Mouse (Mus musculus): Measurements from ENCODE around the gene Galnt16. TPM values are rescaled to one million over a fixed set of nuclear protein-coding genes. Genes with fewer than 3 reads are reported as not detected.

The Galnt16 gene
- total RNA-seq, 2 experiments from 2014 or later: 61.8 to 73.1 TPM

DNA sequence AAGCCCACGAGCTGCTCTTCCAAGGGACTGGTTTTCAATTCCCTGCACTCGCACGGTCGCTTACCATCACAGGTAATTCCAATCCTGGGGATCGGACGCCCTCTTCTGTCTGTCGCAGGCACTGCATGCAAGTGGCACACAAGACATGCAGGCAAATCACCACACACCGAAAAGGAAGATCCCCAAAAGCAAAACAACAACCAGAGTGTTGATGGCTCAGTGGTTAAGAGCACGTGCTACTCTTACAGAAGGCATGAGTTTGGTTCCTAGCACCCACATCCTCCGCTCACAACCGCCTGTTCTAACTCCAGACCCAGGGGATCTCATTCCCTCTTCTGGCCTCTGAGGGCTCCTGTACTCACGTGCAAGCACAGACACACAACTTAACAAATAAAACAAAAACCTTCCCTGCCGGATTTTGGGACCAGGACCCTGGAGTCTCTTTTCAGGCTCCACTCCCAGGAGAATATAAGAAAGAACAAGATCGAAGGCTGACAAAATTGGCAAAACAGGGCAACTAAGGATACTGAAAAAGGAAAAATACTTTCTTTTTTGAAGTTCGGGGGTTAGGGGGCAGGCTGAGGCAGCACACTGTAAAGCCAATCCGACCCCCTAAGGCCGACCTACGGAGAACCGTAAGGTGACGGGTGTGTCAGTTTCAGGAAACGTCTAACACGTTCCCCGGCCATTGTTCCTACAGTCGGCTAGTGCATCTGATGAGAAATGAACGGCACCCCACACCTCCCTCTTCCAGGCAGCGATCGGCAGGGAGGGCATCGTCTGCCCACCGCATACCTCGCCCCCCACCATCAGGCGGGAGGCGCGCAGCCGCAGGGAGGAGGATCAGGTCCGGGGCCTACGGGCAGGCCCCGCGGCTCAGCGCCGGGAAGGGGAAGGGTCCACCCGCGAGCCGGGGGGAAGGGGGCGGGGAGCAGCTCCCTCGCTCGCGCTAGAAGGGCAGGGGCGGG is 124.9 kb downstream of the Galnt16 start:
- intact Hi-C loops (cut with DNase I): no loop called here

DNA sequence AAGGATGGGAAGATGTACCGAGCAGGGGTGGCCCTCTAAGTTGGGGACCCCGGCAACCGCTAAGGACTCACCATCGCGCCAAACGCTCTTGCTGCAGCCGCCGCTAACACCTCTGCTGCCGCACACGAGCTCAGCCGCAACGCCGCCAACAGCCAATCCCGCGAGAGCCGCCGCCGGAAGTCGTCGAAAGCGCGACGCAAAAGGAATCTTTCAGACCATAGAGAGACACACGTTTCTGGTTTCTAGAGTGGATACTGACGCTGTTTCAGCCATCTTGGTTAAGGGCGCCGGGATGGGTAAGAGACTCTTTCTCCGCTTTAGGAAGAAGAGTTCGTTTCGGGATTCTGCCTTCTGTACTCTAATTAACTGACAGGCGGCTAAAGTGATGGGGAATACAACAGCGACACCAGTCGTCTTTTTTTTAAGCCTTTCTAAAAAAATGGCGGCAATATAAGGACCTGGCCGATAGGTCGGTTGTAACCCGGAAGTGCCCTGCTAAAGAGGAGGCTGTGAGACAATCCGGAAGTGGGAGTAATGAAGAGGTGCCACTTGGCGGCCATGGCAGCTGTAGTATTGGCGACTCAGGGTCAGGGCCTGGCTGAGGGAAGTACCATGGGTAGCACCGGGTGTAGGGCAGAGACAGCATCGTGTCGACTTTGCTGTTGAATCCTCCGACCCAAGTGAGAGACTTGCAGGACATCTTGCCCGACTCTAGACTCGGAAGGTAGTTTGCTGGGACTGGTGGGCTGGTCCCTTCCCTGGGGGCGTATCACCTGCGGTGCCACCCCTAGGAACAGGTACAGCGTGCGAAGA is 125.8 kb downstream of the Galnt16 start, which contains the start of the genes Slc39a9 and Erh:
Slc39a9 (plus strand) TSS at position 191 of the 813 bp plus-strand sequence.
Erh (minus strand) TSS at position 649 of the 813 bp plus-strand sequence.
- intact Hi-C loops (cut with DNase I): no loop called here
- peak; percentile 94 to 96 for DNase-seq (ENCODE audit: low spot score in 2 of 2)

More for the DNA sequence above, 124.9 kb downstream of the Galnt16 start:
- peak; percentile 52 to 54 for DNase-seq (ENCODE audit: low spot score in 2 of 2)

DNA sequence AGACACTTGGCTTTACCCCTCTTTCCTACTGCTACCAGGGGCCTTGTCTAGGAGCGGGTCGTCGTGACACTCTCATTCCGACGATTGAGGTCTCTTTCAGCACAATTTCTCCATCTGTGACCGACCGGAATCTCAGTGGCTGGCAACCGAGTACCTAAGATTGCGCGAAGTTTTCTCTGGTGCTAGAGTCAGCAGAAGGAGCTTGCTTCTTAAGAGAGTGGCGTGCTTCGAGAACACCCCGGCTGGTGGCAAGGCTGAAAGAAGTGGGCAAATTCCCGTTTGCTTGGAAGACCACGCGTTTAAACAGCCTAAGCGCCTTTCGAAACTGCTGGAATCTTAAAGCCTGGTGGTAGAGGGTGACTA is 126.4 kb downstream of the Galnt16 start:
- peak; percentile 10 to 14 for DNase-seq (ENCODE audit: low spot score in 2 of 2)
- intact Hi-C loops (cut with DNase I): no loop called here

DNA sequence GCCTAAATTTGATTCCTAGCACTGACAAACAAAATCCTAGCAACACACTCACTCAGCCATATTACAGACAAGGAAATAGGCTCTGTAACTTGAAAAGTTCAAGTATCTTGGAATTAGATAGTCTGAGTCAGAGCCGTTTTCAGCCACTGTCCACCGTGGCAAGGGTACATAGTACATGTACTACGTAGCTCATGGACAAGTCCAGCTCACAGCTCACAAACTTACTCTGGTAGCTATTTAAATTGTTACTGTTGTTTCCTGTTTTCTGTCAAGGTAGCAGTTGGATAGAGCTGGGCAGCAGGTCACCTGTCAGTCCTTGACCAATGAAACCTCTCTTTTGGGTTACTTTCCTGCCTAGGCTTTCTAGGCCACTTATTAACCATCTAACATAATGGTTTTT is 128.3 kb downstream of the Galnt16 start:
- intact Hi-C loops (cut with DNase I): no loop called here

DNA sequence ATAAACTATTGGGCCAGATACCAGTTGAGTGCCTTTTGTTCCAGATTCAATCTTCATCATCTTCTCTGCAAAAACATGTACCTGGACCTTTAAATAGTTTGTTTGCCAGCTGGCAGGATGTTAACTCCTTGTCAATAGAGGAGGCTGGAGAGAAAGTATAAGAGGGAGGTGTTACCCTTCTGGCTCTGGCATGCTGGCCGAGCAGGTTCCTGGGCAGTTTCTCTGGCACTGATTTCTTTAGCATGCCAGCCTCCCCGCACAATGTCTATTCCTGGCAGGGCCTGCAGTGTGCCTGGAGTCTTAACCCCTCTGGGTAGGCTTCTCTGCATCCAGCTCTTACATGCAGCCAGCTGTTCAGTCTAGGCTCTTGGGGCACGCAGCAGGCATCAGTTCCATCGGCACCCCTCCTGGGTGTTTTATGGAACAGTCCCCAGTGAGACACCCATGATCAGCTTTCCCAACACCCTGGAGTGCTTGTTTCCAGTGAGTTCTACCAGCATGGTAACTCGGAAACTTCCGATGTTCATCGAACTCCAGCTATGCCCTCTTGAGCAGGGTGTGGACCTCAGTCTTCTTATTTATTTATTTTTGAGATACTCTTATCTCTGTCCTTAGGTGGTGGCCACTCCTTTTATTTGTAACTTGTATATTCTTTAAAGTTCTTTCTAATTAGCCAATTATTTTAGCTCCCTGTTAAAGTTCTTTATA is 136.0 kb downstream of the Galnt16 start:
- intact Hi-C loops (cut with DNase I): no loop called here
- DNase-seq (ENCODE audit: low spot score in 2 of 2): no peak

More for the DNA sequence above, 128.3 kb downstream of the Galnt16 start:
- no peak for DNase-seq (ENCODE audit: low spot score in 2 of 2)

DNA sequence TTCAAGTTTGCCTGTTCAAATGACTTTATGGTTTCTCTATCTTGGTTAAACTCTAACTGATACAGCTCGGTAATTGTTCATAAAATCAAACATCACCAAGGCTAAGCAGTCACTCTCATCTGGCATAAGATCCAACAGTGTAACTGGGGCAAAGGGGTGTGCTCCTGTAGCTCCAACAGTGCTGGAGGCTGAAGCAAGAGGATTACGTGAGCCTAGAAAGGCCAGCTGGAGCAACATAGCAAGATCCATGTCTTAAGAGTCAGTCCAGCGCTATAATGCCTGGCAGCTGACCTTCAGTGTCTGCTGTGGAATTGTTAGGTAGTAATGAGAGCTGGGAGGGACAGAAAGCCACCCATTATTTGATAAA is 136.6 kb downstream of the Galnt16 start:
- intact Hi-C loops (cut with DNase I): no loop called here
- no peak for DNase-seq (ENCODE audit: low spot score in 2 of 2)

DNA sequence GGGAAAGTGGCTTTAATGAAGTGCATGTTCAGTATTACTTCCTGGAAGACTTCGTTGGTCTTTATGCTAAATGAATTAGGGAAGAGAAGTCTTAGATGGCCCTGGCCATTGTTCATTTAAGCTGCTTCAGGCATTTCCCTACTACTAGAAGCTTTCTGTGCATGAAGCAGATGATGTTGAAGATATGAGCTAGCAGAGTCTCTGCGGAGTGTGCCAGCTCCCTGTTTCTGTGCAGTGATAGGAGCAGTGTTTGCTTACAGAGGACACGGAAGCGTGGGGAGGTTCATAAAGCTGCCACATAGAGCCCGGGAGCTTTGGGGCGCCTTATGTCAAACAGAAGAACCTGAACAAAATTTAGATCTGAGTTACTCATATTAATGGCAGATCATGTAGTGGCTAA is 140.6 kb downstream of the Galnt16 start:
- intact Hi-C loops (cut with DNase I): no loop called here
- no peak for DNase-seq (ENCODE audit: low spot score in 2 of 2)

DNA sequence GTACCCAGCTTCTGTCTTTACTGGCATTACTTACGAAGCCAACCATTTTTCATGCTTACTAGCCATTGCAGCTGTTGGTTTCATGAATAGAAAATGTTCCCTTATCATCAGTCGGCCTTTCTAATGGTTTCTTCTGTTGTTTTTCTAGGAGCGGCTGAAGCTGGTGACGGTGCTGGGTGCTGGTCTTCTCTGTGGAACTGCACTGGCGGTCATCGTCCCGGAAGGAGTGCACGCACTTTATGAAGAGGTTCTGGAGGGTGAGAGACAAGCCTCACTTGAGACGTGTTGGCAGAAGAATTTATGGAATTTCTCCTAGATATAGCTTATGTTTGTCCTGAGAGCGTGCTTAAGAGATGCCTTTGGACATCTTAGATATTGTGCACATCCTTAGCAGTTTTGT is 144.2 kb downstream of the Galnt16 start:
- no peak for DNase-seq (ENCODE audit: low spot score in 2 of 2)
- intact Hi-C loops (cut with DNase I): no loop called here

DNA sequence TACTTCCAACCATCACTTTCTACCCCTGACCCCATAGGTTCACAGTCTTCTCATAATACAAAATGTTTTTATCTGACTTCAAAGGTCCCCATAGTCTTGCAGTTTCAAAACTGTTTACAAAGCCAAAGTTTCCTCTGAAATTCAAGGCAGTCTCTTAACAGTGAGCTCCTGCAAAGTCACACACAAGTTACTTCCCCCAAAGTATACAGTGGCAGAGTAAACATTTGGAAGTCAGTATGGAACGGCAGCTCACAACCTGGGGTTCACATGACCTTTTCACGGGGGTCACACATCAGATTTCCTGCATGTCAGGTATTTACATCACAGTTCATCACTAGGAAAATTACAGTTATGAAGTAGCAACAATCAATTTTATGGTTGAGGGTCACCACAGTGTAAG is 145.9 kb downstream of the Galnt16 start:
- intact Hi-C loops (cut with DNase I): no loop called here
- DNase-seq (ENCODE audit: low spot score in 2 of 2): no peak

DNA sequence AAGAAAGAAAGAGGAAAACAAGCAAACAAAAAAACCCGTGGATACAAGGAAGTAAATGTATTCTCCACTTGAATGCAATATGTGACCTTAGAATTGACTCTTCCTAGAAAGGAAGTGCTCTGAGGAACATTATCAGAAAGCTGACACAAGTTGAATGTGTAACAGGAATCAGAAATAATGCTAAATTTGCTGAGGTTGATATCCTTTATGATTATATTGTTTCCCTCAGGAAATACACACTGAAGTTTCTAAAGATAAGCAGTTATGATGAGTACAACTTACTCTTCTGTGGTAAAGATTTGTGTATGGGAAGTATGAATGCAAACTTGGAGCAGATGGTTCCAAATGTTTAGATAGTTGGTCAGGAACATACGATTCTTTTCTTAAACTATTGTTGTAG is 150.3 kb downstream of the Galnt16 start:
- intact Hi-C loops (cut with DNase I): no loop called here
- DNase-seq (ENCODE audit: low spot score in 2 of 2): no peak

DNA sequence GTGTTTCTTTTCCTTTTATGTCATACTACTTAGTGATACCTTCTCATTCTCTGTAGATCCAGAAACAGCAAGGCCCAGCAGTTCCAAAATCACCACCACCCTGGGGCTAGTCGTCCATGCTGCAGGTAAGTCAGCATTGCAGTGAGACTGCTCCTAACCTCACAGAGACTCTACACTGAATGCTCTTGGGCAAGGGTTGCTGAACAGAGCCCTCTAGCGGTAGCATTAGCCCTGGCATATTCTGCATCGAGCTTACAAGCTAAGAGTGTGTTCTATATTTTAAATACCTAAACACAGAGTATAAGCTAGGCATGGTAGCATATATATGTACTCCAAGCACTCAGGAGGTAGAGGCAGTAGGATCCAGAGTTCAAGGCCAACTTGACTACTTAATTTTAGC is 155.1 kb downstream of the Galnt16 start:
- intact Hi-C loops (cut with DNase I): no loop called here
- DNase-seq (ENCODE audit: low spot score in 2 of 2): peak; percentile 54 to 73

Other genes with a start within 250 kb of the Galnt16 start
- 10 to 100 TPM; 78.0 to 78.9 TPM for gene Dcaf5, start 81.7 kb upstream of the Galnt16 start, total RNA-seq (2021)
- 100 to 1,000 TPM in 1 of 2 experiments, 10 to 100 TPM in 1; 97.7 to 134 TPM for gene Exd2, start 55.2 kb upstream of the Galnt16 start, total RNA-seq (2021)
- gene Slc39a9, start 125.6 kb downstream of the Galnt16 start, total RNA-seq (2021): 10 to 100 TPM; 40.1 to 40.5 TPM
- gene Erh, start 126.1 kb downstream of the Galnt16 start, total RNA-seq (2021): 10 to 100 TPM; 46.8 to 53.1 TPM
- gene Plekhd1, start 174.3 kb downstream of the Galnt16 start, total RNA-seq (2021): 1 to 10 TPM; 2.8 to 2.9 TPM
- gene Ccdc177, start 242.4 kb downstream of the Galnt16 start, total RNA-seq (2021): 10 to 100 TPM; 17.0 to 18.1 TPM

All from left cerebral cortex, postnatal 14 days (tissue).